Mouse (Mus musculus) cerebellum, adult 2 months (tissue): ENCODE measurements around the gene Mlh1.

Source experiments
- CTCF ChIP-seq: fragments of 200-500 bp; IDR thresholded peaks from 2 replicates; pipeline ENCODE4 v1.5.1; 2011; ENCODE audit warnings: low read depth, mild to moderate bottlenecking, control low read depth, low read length, moderate library complexity, borderline replicate concordance; ENCODE audit not compliant: insufficient read depth
- POLR2A ChIP-seq: fragments of 200-500 bp; IDR thresholded peaks from 2 replicates; pipeline ENCODE4 v1.6.1; 2011; ENCODE audit warnings: low read length, control low read depth, borderline replicate concordance; ENCODE audit not compliant: insufficient read depth

DNA sequence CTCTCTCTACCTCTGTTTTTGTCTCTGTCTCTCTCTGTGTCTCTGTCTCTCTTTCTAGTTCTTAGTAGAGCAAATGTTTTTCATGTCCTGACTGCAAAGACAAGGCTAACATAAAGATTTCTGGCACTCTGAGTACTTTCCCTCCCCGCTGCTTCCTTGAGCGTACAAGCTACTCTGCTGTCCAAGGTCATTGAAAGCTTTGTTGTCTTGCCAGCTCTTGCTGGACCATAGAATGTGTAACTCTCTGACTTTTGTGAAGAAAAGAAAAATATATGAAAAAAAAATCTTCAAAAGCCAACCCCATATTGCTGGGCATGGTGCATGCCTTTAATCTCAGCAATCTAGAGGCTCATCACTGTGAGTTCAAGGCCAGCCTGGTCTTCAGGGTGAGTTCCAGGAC, 27.0 kb upstream of the Mlh1 start:
- no peak for TF ChIP-seq CTCF
- TF ChIP-seq POLR2A = no peak
